Mouse (Mus musculus): ENCODE results near the gene Cep128.

Gene Cep128

DNA sequence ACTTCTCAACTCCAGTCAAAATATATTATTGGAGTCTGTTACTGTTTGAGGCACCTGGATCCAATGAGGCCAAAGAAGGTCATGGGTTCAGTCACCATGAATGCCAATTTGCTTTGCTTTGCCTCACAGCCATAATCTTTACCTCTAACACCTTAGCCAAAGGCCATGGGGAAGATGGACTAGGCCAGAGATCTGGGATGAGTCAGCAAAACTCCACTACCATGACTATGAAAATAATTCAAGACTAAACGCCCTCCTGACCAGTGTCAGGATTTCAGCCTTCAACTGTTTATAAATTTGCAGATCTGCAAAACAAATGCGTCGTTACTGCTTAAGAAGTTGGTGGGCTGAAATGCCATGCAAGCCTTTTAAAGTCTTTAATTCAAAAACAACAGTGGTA, 76.5 kb downstream of the Cep128 start:
- no peak for DNase-seq (ENCODE audit: low spot score)

DNA sequence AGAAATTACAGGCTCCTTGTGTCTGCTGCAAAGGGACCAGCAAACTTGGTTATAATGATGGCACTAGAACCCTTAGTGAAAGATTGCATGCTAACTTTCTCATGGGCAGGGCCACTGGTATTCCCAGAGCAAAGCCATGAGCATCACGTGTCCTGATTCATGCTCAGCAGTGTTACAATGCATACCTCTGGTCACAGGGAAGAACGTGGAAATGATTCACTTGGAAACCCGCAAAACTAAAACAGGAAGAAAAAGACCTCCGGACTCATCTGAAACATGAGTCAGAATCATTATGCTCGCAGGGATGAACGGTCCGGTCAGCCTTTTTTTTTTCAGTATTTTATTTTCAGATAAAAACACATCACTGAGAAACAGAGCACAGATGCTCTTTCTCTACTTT, 78.4 kb downstream of the Cep128 start:
- DNase-seq (ENCODE audit: low spot score): no peak

DNA sequence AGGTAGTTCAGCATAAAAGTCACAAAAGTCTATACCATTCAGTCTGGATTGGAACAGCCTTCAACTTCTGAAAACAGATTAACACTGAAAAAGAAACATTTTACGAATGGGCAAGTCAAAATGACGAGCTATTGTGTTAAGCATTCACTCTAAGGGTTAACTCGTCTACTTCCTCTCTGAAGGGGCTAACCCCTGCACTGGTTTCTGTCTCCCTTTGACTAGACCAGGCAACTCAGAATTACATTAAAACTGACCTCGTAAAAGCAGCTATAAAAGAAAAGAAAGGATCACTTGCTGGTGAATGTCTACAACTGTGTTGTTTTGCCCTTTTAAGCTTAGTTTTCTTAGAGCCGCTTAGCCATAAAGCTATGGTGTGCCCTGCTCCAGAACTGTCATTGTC, 79.2 kb downstream of the Cep128 start:
- DNase-seq (ENCODE audit: low spot score): no peak

DNA sequence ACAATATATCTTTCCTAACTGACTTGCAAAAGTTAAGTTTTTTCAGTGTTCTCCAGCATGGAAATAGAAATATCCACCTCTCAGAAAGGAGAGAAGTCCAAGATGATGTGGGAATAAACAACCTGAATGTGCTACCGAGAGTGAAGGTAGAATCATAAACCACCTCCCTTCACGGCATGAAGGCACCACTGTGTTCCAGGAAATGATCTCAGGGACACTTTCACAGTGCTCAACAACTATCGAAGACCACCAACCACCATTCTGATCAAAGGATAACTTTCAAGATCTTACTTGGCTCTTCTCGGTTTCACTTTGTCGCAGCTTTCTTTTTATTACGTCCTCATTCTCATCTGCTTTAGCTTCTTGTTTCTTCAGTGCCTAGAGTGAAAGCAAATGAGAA, 85.5 kb downstream of the Cep128 start:
- no peak for DNase-seq (ENCODE audit: low spot score)

DNA sequence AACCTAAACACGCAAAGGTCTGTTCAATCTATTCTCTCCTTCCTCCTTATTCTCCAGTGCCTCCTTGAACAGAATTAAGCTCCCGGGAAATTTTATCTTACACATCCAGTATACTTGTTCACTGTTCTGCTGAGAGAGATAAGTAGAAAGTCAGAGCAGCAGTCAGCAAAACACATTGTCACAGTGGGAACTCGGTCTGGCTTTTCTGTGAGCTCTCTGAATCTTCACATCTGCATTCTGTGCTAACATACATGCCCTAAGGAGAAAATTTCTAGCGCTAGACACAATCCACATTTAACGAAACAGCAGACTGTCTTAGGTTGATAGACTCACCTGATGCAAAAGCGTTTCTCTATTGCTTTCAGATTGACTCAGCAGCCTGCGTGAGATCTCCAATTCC, 88.3 kb downstream of the Cep128 start:
- no peak for DNase-seq (ENCODE audit: low spot score)

DNA sequence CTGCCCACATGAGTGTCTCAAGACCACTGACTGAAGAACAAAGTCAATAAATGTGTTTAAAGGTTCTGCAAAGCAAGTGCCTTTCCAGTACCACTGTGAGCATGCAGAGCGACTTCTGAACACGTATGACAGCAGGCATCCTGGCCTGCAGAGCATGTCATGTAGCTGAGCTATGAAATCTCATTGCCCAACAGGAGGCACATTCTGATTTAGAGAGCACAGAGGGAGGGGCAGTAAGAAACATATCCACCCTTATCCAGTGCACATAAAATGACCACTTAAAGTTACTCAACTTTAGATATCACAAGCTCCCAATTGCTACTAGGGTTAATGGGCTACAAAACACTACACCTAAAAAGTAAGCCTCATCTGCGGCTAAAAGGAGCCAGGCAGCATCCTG, 88.8 kb downstream of the Cep128 start:
- DNase-seq (ENCODE audit: low spot score): no peak

DNA sequence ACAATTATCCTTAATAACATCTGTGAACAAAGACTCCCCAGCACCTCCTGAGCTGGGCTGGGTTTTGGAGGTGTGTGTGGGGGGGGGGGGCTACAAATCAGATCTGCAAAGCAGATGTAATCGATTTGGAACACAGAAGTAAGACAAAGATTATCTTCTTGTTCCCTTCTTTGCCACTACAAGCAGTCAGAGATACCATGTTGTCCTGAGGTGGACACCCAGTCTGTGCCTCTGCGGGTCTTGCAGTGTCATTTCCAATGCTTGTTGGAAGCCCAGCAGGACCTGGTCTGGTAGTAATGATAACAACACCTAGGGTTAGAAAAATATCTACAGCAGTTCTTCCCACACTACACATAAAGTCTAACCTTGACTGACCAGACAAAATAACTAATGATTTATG, 110.3 kb downstream of the Cep128 start:
- DNase-seq (ENCODE audit: low spot score): no peak

DNA sequence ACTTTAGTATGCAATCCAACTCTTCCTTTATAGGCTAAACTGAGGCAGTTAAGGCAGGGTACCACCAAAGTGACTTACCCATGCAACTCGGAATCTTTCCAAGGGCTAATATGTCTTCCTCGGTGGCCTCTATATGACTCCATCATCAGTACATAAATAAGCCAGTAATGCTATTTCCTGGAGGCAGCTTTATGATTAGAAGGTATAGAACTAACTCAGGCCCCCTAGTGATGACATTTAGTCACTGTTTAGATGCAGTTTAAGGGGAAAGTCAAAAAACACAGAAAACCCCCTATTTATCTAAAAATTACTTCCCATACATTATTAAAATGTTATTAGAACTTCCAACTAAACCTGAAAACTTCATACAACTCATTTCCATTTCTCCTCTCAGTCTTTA, 114.6 kb downstream of the Cep128 start:
- DNase-seq (ENCODE audit: low spot score): no peak

DNA sequence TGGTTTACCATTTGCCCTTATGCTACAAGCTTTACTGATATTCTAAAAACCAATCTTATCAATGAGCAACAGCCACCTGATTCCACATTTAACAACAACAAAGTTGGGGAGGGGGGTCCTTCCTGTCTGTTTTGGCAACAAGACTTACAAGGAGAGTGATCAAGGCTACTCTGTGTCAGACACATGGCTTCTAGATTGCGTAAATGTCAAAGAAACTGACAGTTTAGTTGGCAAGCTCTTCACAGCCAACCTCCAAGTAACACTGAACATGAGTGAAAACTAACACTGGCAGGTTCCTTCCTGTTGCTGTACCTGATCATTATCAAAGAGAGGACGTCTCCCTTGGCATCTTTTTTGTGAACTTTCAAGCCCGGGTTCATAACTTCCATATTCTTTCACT, 115.2 kb downstream of the Cep128 start:
- DNase-seq (ENCODE audit: low spot score): no peak

DNA sequence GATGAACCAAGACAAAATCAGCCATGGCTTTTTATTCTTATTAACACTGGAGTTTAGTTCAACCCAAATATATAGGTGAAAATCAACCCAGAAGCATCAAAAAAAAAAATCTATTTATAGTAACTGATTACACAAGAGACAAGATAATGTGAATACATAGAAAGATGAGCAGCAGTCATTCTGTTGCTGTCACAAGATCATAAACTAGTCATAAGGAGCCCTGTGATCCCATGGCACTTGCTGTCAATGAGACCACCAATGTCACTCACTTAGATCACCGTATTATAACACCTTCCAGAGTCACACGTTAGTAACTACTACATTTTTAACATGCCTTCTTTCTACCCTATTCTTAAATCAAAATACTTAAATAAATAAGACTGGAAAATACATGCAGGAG, 118.2 kb downstream of the Cep128 start:
- no peak for DNase-seq (ENCODE audit: low spot score)

DNA sequence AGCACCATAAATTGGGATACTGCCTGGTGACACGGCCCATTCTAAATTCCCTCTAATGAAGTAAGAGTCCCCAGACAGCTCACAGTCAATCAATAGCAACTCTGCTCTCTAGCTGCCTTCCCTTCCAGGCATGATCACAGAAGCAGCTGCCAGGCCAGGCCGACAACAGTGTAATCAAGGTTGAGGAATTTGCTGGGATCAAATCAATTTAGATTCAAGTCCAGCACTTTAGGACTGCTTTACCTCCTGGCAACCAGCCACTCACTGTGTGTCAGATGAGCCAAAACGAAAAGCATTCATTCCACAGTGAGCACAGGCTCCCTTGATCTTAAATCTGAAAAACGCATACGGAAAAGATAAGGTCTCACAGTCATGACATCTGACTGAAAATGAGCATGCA, 118.7 kb downstream of the Cep128 start:
- no peak for DNase-seq (ENCODE audit: low spot score)

DNA sequence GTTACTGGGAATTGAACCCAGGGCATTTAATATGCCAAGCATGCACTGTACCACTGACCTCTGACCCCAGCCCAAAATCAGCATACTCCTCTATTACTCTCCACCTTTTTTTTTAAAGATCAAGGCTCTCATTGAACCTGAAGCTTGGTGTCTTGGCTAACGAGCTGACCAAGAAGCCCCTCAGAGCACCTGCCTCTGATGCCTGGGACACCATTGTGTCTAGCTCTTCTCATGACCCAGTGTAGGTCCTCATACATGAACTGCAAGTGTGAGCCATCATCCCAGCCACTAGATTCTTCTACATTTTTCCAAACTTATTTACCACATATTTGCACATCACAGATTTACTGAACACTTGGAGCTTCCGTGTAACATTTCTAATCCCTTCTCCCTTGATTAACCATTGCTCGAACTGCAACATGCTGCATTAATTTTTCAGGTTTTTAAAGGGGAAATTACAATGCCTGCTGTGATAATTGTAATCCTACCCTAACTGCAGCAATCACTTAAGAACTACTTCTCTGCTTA, 119.3 kb downstream of the Cep128 start:
- DNase-seq (ENCODE audit: low spot score): no peak

DNA sequence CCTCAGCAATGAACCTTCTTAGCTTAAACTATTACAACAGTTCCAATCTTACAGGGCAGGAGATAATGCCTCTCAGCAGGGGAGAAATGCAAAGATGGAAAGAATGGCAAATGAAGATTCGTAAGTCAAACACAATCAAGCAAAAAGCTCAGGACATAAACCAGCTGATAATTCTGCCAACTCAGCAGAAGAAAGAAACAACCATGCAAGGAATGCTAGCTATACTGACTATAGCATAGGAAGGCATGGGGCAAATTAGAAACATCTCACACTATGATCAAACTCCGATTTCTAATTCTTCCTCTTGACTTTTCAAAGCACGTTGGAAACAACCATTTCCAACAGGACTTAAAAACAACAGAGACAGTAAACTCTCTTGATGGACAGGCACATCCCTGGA, 120.5 kb downstream of the Cep128 start:
- DNase-seq (ENCODE audit: low spot score): no peak

DNA sequence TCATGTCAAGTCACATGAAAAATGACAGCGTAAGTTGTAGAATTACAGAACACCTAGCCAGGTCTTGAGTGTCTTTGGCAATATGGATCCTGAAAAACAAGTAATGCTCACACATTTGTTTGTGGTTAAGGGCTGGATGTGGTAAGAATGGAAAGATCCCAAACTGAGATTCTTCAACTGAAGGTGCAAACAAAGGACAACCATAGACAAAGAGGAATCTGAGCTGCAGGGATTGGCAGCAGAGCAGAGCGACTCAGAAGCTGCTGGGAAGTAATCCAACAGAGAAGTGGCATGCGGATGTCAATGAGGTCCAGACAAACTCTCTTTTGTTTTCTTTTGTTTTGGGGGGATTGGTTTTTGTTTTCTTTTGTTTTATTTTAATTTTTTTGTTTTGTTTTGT, 121.4 kb downstream of the Cep128 start:
- DNase-seq (ENCODE audit: low spot score): no peak

DNA sequence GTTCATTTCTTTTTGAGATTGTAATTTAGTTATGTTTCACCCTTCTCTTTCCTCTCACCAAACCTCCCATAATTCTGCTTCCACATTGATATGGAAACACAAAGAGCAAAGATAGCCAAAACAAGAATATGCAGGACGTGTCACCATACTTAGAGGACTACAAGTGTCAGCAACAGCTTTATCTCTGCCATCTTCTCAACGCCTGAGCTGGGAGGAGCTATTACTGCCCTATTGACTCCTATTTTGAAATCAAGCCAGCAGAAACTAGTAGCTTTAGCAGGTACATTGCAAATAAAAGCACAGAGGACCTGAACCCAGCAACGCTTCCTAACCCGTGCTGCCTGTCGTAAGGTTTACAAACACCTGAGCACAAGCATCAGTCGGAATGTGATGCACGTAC, 127.9 kb downstream of the Cep128 start:
- no peak for DNase-seq (ENCODE audit: low spot score)

DNA sequence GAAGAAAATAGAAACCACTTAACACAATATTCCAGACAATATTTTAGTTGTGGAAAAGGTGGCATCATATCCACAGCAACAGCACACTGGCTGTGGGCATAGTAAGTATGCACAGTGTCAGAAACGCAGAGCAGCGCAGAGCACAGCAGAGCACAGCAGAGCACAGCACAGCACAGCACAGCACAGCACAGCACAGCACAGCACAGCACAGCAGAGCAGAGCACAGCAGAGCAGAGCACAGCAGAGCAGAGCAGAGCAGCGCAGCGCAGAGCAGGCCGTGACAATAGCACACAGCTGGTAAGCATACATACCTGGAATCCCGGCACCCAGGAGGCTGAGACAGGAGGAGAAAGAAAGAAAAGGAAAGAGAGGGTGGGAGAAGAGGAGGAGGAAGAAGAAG, 129.4 kb downstream of the Cep128 start:
- no peak for DNase-seq (ENCODE audit: low spot score)

DNA sequence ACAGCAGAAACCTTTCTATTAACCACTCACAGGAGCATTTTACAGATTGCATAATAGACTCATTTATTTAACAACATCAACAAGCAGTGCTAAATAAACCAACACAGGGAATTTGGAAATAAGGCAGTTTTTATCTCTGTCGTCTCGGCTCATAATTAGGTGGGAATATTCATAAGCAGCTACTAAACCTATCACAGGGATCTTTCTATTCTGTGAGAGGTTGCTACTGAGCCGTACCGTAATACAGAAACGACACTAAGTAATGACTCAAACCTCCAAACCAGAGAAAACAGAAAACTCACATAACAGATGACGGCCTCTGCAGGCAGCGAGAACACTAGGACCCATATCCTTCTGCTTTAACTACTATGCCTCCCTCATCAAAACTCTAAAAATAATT, 163.6 kb downstream of the Cep128 start:
- DNase-seq (ENCODE audit: low spot score): no peak

DNA sequence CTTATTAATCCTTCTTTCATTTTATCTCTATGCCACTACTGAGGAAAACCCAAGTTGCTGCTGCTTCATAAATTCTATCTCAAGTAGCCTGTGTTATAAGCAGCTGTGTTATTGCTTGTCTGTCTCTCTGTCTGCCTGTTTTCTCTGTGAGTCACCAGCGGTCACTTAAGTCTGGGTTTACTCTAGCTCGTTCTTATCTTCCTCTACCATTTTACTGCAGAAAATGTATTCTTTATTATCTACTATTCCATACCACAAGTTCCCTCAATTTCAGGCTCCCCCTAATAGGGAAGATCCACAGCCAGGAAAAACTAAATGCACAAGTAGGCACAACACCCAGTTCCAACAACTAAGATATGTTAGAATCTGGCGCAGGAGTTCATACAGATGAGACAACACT, 178.7 kb downstream of the Cep128 start:
- no peak for DNase-seq (ENCODE audit: low spot score)

DNA sequence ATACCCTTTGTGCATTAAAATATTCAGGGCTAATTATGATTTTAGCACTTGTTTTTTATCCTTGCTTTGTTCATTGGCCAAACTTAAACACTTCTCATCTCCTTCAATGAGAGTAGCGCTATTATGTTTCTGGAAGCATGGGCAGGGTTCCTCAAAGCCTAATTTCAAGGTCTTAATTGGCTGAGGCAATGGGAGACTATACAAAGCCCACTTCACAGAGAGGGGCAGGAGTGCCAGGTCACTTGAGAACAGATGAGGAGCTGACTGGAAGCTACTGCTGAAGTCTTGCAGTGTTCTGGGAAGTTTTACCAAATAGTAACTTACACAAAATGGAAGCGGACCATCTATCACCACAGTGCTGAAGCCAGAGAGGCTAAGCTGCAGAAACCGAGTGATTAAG, 179.9 kb downstream of the Cep128 start:
- DNase-seq (ENCODE audit: low spot score): no peak

DNA sequence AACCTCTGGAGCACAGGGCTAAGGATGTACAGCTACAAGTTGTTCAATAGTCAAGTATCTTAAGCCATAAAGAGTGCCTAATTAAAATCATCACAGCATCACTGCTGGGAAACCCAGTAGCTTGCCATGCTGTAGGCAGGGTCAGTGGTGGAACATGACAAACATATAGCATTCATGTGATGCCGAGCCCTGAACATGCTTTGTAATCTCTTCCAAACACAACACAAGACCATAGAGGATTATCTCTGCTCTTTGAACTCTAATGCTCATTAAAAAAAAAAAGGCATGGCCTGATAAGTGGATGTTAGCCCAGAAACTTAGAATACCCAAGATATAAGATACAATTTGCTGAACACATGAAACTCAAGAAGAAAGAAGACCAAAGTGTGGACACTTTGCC, 181.7 kb downstream of the Cep128 start:
- no peak for DNase-seq (ENCODE audit: low spot score)

DNA sequence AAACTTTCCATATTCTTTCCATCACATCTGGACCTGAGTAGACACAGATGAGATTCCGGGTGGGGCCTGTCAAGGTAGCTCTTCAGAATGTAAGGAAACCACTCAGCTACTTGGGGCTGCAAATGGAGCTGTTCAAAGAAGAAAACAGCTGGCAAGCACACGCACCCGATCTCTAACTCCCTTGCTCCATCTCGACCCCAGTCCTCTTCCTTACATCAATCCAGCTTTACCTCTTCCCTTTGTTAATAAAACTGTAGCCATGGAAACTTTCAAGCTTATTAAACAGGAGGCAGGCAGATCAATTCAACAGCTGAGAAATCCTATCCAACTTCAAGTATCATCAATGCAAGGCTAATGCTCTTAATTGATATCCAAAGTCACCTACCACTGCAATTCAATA, 195.1 kb downstream of the Cep128 start:
- DNase-seq (ENCODE audit: low spot score): no peak

DNA sequence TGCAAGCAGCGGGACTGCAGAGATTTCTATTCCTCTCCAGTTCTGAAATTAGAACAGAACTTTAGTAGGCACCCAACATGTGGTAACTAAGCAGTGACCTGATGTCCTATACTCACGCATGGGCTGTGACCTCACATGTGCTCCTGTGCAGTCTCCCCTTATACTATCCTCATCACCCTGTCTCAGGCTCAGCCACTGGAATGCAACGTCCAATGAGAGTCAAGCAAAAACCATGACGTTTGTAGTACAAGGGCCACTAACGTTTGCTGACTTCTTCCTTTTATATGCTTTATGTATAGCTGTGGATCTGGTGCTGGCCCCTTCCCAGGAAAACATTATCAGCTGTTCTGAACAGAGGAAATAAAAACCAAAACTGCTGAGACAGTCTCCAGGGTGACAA, 198.6 kb downstream of the Cep128 start:
- no peak for DNase-seq (ENCODE audit: low spot score)

DNA sequence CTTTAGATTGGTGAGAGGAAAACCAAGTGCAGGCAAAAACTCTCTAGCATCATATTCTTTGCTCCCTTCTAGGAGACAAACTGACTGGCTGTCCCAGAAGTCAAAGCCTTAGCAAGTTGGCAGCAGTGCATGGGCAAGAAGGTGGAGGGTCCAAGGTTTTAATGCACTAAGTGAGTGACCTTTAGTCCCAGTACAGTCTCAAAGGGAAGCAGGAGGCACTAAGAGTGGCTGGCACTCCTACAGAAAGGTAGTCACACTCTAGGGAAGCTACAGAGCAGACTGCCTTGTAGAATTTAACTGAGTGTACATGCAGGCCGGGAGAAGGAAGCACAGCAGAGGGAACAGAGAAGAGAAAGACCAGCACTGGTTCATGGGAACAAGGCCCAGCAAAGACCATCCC, 199.6 kb downstream of the Cep128 start:
- no peak for DNase-seq (ENCODE audit: low spot score)

DNA sequence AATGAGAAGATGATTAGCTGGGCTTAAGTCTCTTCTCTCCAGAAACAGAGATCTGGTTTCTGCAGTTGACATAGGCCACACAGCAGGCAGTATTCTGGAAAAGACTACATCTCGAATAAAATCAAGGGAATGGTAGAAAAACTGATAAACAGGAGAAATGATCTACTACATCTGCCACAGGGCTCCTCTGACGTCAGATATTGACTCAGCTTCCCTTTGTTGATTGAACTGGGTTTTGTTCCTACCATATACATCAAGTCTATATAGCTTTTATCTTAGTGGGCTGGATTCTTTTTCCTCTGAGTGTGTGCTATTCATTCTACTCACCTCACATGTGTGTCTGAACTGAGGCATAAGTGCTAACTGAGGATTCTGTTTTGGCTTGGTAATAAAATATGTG, 200.3 kb downstream of the Cep128 start:
- DNase-seq (ENCODE audit: low spot score): no peak

DNA sequence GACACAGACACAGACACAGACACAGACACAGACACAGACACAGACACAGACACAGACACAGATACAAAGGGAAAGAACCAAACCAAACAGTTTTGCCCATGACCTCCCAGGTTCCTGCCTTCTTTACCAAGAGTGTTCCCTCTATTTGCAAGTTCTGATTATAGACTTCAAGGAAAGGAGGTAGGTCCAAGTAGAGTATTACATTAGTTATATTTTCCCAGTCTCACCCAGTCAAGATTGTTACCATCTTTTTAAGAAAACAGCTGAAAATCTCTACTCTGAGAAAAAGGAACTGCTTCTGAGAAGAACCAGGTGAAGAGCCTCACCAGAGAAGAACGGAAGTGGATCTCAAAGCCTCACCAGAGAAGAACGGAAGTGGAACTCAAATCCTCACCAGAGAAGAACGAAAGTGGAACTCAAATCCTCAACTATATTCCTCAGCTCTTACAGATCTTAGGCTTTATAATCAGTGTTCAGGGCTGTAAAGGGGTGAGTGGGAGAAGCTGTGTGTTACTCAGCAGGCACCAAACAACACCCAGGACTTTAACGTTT, 200.8 kb downstream of the Cep128 start:
- no peak for DNase-seq (ENCODE audit: low spot score)
